Mouse (Mus musculus): ENCODE measurements around the gene Uba2.
"Not testable (repeated sequence)": the region's sequence is repeated elsewhere in the genome, so short reads cannot be mapped to it uniquely, and the experiment has no call there.

Uba2 gene

GRCm38 (mm10) chr7:34165999-34166398 lies 3.4 kb downstream of the Uba2 start:
- no peak for DNase-seq

- DNase-seq = no peak
Measured at GRCm38 (mm10) chr7:34164671-34165070, 4.7 kb downstream of the Uba2 start.

- DNase-seq = no peak
Measured at GRCm38 (mm10) chr7:34159167-34159566, 10.2 kb downstream of the Uba2 start.

GRCm38 (mm10) chr7:34157994-34158393 lies 11.4 kb downstream of the Uba2 start:
- DNase-seq = no peak

- no peak for DNase-seq
Measured at GRCm38 (mm10) chr7:34147193-34147592, 22.2 kb downstream of the Uba2 start.

GRCm38 (mm10) chr7:34141123-34141522 lies 28.3 kb downstream of the Uba2 start:
- DNase-seq = no peak

- no peak for DNase-seq
Measured at GRCm38 (mm10) chr7:34139493-34139892, 29.9 kb downstream of the Uba2 start.

GRCm38 (mm10) chr7:34134336-34134735 lies 35.1 kb downstream of the Uba2 start:
- DNase-seq = no peak

- peak; percentile 92 for DNase-seq
Measured at GRCm38 (mm10) chr7:34133117-34133762, 36.2 kb downstream of the Uba2 start, which contains the start of gene Wtip. Wtip (minus strand) TSS chr7:34133268.

- peak; percentile 66 for DNase-seq
Measured at GRCm38 (mm10) chr7:34132355-34133079, 36.9 kb downstream of the Uba2 start.

- peak; percentile 11 for DNase-seq
Measured at GRCm38 (mm10) chr7:34131959-34132354, 37.4 kb downstream of the Uba2 start.

- DNase-seq = no peak
Measured at GRCm38 (mm10) chr7:34131118-34131517, 38.3 kb downstream of the Uba2 start.

- no peak for DNase-seq
Measured at GRCm38 (mm10) chr7:34126291-34126690, 43.1 kb downstream of the Uba2 start.

- no peak for DNase-seq
Measured at GRCm38 (mm10) chr7:34125346-34125745, 44.1 kb downstream of the Uba2 start.

GRCm38 (mm10) chr7:34122987-34123720 lies 46.2 kb downstream of the Uba2 start:
- DNase-seq = peak; percentile 57

GRCm38 (mm10) chr7:34120636-34121035 lies 48.8 kb downstream of the Uba2 start:
- not testable (repeated sequence) for DNase-seq

- DNase-seq = no peak
Measured at GRCm38 (mm10) chr7:34116601-34117000, 52.8 kb downstream of the Uba2 start.

- no peak for DNase-seq
Measured at GRCm38 (mm10) chr7:34109190-34109589, 60.2 kb downstream of the Uba2 start.

- no peak for DNase-seq
Measured at GRCm38 (mm10) chr7:34101276-34101675, 68.1 kb downstream of the Uba2 start.

- DNase-seq = no peak
Measured at GRCm38 (mm10) chr7:34100002-34100401, 69.4 kb downstream of the Uba2 start.

- DNase-seq = no peak
Measured at GRCm38 (mm10) chr7:34094911-34095481, 74.4 kb downstream of the Uba2 start, which contains the start of gene Scgb1b30. Scgb1b30 (plus strand) TSS chr7:34095431.
